Mouse (Mus musculus) mature B cell (primary cell): ENCODE data around the gene Gm10188.

Experiments
- in situ Hi-C: fragments of 300-500 bp; cut with MboI; formaldehyde crosslinking; loops from 2 replicates; pipeline ENCODE4 v1.14.3; 2019

Gene Gm10188

DNA sequence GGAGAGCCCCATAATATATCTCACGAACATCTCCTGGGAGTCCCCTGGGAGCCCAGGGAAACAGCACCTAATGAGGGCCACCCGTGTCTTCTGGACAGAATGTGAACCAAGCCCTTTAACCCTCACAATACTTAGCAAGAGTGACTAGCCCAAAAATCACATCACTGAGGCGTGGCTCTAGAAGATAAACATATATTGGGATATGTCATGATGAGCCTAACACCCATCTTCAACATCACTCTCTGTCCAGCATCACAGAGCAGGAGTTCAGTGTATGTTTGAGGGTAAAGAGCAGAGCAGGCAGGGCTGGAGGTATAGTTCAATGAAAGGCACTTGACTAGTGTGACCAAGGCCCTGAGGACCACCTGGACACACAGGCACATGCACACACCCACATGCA, at the start of gene Gm10188:
TSS of gene Gm10188 (minus strand) at position 101 of the 400 bp plus-strand sequence.
- in situ Hi-C loops = no loop called here

DNA sequence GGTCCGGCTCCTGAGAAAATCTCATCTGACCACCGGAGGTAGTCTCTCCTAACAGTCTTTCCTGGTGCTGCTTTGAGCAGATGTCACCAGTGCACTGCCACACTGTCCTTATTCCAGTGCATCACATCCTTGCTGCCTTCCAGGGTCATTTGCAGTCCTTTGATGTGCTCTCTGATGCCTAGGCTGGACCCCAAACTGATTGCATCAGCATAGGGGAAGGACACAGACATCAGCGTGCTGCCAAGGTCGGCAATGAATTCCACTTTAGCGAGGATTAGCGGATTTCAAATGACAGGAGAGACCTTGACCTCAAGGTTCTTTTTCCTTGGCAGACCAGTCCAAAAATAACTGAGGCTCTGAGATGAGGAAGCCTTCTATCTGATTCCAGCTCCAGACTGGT, 47.6 kb upstream of the Gm10188 start:
- in situ Hi-C loops = no loop called here

GRCm38 (mm10) chr1:132276694-132277093, 47.1 kb upstream of the Gm10188 start:
- in situ Hi-C loops = no loop called here

- in situ Hi-C loops = no loop called here
Observed at GRCm38 (mm10) chr1:132271237-132271636, 41.7 kb upstream of the Gm10188 start.

GRCm38 (mm10) chr1:132268418-132269060, 39.0 kb upstream of the Gm10188 start:
- in situ Hi-C loops = no loop called here

DNA sequence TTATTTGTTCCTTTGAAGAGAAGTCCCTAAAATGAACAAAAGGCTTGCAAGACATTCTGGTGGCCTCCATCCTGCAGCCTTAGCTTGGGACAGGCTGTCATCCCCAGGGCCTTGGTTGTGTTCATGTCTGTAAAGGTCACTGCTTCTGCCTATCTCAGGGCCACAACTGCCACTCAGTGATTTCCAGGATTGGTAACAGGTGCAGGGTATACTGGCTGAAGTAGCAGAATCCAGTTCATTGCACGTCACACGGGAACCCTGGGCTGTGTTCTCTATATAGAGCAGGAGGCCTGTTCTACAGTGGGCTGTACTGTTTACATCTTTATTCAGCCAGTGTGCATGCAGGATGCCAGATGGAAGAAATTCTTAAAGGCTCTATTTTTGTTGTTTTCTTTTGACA, 38.4 kb upstream of the Gm10188 start:
- in situ Hi-C loops = no loop called here

- in situ Hi-C loops = no loop called here
Observed at GRCm38 (mm10) chr1:132266791-132267557, 37.4 kb upstream of the Gm10188 start.

GRCm38 (mm10) chr1:132265936-132266335, 36.4 kb upstream of the Gm10188 start:
- in situ Hi-C loops = no loop called here

GRCm38 (mm10) chr1:132265211-132265859, 35.8 kb upstream of the Gm10188 start:
- in situ Hi-C loops = no loop called here

DNA sequence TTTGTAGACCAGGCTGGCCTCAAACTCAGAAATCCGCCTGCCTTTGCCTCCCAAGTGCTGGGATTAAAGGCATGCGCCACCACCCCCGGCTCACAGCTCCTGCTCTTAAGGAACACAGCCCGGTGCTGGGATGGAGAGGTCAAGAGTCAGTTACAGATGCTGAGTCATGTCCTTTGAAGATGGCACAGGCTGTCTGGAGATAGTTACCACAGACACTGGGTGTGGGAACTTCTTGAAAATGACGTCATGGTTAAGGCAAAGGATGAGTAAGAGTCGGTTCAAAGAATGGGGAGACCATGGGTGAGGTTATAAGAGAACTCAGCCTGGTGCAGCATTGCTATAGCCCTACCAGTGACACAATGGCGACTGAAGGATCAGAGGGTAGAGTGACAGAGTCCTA, 35.0 kb upstream of the Gm10188 start:
- in situ Hi-C loops = no loop called here

DNA sequence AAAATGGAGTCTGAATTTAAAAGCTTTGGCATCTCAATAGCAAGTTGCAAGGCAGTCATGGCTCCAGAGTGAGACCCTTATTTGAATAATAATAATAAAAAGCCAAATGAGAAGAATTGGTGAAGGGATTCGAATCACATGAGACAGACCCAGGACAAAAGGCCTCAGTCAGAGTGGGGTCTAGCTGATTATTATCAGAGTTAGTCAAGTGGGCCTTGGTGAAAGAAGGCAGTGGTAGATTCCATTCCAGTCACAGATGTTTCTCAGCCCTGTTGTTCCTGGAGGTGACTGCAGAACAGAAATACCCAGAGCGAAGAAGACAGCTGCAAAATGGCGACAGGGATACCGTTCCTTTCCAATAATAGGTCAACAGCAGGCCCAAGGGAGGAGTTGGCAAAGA, 34.1 kb upstream of the Gm10188 start:
- in situ Hi-C loops = no loop called here

DNA sequence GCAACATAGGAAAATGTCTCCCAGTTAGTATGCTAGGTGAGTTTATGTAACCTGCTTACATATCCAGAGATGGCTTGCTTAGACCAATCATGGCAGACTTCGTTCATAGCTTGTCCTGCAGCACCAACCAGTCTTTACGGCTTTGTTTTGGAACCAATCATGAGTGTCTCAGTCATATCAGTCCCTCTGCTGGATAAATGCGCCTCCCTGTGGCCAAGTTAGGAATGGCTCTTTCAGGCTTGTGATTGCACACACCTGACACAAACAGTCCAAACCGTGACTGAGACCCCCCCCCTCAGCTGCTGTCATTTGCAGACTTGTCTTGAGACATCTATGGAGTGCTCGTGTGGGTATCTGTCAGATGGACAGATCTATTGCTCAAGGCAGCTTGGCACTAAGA, 31.5 kb upstream of the Gm10188 start:
- in situ Hi-C loops = no loop called here

DNA sequence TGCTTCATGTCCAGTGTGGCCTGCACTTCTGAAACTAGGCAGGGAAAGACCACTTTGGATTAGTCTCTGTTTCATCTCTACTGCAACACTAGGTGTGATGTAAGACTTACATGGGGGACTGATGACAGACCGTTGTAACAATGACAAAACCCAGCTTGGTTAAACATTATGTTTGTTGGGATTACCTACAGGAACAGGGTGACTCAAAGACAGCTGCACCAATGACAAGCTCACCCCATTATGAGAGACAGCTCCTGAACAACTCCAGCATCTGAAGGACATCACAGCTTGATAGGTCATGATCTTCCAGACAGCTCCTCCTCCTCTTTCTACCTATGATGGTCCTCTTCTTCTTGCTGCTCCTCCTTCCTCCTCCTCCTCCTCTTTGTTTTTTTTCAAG, 30.8 kb upstream of the Gm10188 start:
- in situ Hi-C loops = no loop called here

GRCm38 (mm10) chr1:132254467-132254866, 24.9 kb upstream of the Gm10188 start:
- in situ Hi-C loops = no loop called here

DNA sequence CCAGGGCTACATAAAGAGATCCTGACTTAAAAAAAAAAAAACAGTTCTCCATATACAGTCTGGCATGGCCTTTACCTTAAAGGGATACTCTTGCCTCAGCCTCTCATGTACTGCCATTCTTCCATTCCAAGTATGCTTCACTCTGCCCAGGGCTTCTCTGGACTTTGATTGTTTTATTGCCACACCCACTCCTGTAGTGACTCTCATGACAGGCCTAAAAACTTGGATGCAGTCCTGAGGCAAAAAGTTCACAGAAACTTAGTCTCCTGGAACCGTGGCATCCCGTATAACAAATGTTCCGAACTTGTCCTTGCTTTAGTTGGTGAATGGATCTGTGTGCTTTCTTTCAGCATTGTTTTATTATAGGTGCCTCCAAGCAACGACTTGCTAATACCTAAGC, 17.1 kb upstream of the Gm10188 start:
- in situ Hi-C loops = no loop called here

DNA sequence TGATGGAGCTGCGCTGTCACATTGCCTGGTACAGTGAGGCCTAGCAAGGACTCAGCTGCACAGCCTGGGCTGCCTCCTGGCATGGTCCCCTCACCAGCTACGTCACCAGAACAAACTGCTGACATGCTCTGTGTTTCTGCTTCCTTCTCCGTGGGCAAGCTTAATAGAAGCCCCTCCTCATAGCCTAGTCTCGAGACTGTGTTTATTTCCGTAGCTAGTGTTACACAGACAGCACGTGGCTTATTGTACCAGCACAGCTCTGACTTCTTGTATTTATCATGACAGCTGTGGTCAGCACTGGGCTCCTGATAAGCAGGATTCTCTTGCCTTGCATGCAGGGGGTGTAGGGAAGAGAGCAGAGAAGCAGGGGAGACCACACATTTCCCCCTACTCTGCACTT, 16.6 kb upstream of the Gm10188 start:
- in situ Hi-C loops = no loop called here

- in situ Hi-C loops = no loop called here
Observed at GRCm38 (mm10) chr1:132245010-132245409, 15.4 kb upstream of the Gm10188 start.

DNA sequence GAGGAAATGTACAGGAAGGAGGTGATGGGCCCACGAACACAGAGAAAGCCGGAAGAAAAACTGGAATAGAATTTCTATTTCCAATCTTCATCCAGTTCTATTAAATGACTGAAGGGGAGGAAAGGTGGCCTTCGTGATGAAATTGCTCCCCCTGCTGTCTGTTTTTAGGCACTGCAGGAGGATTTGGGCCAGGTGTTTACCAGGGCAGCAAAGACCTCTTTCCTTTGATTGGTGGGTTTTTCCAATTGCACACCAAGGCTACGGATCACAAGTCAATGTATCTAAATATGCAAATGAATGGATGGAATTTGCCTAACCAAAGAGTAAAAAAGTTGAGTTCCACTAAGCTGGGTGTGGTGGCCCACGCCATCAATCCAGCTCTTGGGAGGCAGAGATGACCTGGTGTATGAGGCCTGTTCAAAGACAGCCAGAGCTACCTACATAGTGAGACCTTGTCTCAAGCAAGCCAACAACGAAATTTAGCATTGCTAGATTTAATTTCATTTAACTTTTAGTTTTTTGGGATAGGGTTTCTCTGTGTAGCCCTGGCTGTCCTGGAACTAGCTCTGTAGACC, 8.1 kb upstream of the Gm10188 start:
- in situ Hi-C loops = no loop called here

- in situ Hi-C loops = no loop called here
Observed at GRCm38 (mm10) chr1:132234757-132235273, 5.2 kb upstream of the Gm10188 start.

DNA sequence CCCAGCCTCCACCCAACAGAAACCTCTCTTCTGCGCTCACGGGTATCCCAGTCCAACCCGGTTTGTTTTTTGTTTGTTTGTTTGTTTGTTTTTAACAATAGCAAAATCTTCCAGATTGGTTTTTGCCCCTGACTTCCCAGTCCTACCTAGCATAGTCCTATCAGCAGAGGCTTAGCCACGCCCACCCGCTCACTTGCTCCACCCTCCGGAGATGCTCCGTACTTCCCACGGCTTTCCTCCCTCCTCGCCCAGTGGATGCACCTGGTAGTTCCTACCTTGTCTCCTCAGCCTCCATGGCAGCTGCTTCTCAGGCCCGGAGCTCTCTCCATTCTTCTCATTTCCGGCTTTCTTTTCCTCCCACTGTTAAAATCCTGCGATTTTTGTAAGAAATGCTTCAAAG, 4.0 kb upstream of the Gm10188 start:
- in situ Hi-C loops = no loop called here

DNA sequence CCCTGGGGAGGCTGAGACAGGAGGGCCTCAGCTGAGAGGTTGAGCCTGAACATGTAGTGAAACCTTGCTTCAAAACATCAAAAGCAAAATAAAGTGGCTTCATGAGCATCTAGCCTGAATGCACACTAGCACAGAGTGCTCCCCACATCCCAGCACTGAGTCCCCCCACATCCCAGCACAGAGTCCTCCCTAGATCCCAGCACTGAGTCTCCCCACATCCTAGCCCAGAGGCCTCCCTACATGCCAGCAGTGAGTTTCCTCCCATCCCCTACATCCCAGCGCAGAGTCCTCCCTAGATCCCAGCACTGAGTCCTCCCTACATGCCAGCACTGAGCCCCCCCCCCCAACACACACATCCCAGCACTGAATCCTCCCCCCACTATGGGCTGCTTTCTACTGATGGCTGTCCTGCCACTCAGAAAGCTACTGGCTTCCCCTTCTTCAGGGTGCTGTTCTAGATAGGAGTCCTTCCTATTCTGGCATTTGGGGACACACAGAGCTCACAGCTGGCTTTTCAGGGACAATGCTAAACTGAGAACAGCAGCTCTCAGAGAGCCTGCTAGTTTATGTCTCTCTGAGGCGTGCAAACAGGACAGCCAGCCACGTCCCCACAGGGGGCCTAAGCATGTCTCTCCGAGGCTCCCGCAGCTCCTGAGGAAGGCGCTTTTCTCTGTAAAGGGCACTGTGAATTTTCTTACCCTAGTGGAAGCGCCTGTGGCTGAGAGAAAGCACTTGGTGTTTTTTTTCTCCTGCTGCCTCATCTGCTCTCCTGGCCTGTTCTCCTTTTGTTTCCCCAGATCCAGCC, 2.1 kb upstream of the Gm10188 start:
- in situ Hi-C loops = no loop called here
